Mouse (Mus musculus) adrenal gland, adult 18-20 months (tissue): ENCODE results near the gene Chmp1a. TPM values are rescaled to one million over a fixed set of nuclear protein-coding genes. Genes with fewer than 3 reads are reported as not detected.

Experiments used
- DNase-seq, 2 experiments: peaks; one replicate each; pipeline ENCODE4 v3.0.0; 2021 to 2022; ENCODE audit warnings: low spot score in 2 of 2
- total RNA-seq, 2 experiments: library from RNA; stranded (reverse); gene quantifications; 1 replicate in 1 of 2; 2 replicates in 1 of 2; pipeline ENCODE4 v1.2.3; 2021

The Chmp1a gene
- total RNA-seq, 2 experiments from 2014 or later, result 79.3 to 86.2 TPM

- DNase-seq, result no peak
Measured at GRCm38 (mm10) chr8:123157888-123158465, 54.6 kb downstream of the Chmp1a start, which contains the start of gene Sult5a1. TSS of gene Sult5a1 (minus strand) at chr8:123158315.

DNA sequence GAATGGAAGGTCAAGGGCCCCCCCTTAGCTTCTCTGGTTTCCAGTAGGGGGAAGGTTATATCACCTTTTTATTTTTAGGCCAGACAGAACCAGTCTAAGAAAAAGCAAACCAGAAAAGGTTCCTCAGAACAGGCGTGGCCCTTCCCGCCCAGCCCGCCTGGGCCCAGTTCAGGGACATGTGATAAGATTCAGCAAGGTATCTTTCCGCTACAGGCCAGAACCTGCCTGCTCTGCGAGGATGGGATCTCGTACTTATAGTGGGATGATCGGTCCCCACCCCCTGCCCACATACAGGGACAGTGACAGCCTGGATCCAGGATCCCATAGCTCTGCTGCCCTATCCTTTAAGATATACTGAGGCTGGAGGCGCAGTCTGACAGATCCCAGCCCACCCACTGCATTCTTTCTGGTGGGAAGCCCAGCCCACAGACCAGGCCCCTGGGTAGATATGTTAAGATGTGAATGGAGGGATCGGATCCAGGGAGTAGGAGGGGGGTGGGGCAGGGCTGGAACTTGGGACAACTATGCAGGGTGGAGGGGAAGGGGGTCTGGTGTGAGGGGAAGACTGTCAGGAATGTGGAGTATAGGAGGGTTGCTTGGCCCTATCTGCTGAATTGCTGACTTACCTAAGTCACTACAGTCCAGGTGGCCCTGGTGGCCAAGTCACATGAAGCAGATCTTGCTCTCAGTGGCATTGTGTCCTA, 56.3 kb downstream of the Chmp1a start:
- DNase-seq, result no peak

DNA sequence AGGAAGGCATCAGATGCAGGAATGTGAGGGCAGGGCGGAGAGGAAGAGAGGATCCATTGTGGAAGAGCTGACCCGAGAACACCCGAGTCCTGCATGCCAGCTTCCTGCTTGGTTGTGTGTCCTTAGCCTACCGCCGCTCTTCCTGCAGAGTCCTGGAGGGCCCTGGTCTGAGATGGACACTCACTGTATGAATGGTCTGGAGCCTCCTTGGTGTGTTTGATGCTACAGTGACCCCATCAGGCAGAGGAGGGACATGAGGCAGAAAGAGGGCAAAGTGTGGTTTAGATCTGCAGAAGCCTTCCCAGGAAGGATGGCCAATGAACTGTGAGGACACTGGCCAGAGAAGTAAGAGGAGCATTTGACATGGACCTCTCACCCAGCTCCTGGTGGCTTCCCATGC, 57.4 kb downstream of the Chmp1a start:
- DNase-seq, result no peak

Other genes with a start within 250 kb of the Chmp1a start
- 10 to 100 TPM; 69.1 to 93.7 TPM for gene Ankrd11, start 170.5 kb downstream of the Chmp1a start, total RNA-seq
- gene Spg7, start 149.8 kb downstream of the Chmp1a start, total RNA-seq, result 10 to 100 TPM; 86.9 to 88.3 TPM
- 100 to 1,000 TPM; 629 to 647 TPM for gene Rpl13, start 110.4 kb downstream of the Chmp1a start, total RNA-seq
- gene Cpne7, start 95.4 kb downstream of the Chmp1a start, total RNA-seq, result 1 to 10 TPM; 4.7 to 6.6 TPM
- gene Sult5a1, start 54.4 kb downstream of the Chmp1a start, total RNA-seq, result 10 to 100 TPM in 1 of 2 experiments, 1 to 10 TPM in 1; 9.2 to 12.2 TPM
- gene Dpep1, start 26.5 kb downstream of the Chmp1a start, total RNA-seq, result 10 to 100 TPM; 45.0 to 48.5 TPM
- gene Spata33, start 69 bp upstream of the Chmp1a start, total RNA-seq, result 1 to 10 TPM; 3.4 to 3.6 TPM
- 10 to 100 TPM; 49.6 to 62.2 TPM for gene Cdk10, start 12.1 kb upstream of the Chmp1a start, total RNA-seq
- gene Spata2l, start 23.5 kb upstream of the Chmp1a start, total RNA-seq, result 10 to 100 TPM; 10.5 to 14.2 TPM
- 10 to 100 TPM; 21.6 to 23.5 TPM for gene Zfp276, start 41.4 kb upstream of the Chmp1a start, total RNA-seq
- 10 to 100 TPM; 20.3 to 24.0 TPM for gene Vps9d1, start 41.6 kb upstream of the Chmp1a start, total RNA-seq
- 1 to 10 TPM; 1.2 to 4.2 TPM for gene Fanca, start 105.8 kb upstream of the Chmp1a start, total RNA-seq
- 1 to 10 TPM; 1.7 to 3.1 TPM for gene Spire2, start 120.0 kb upstream of the Chmp1a start, total RNA-seq
- gene Tcf25, start 161.0 kb upstream of the Chmp1a start, total RNA-seq, result 100 to 1,000 TPM; 218 to 255 TPM
- not detected for gene Mc1r, start 194.3 kb upstream of the Chmp1a start, total RNA-seq
- gene Tubb3, start 198.7 kb upstream of the Chmp1a start, total RNA-seq, result 1 to 10 TPM; 2.0 to 8.2 TPM
- 10 to 100 TPM; 22.9 to 24.4 TPM for gene Def8, start 210.8 kb upstream of the Chmp1a start, total RNA-seq